Mouse (Mus musculus) intestine, postnatal 0 days (tissue): Measurements from ENCODE around the gene Reg3b. TPM values are rescaled to one million over a fixed set of nuclear protein-coding genes. Genes with fewer than 3 reads are reported as not detected.

Source experiments
- ATAC-seq: fragments of 200-750 bp; cut with Nextera tagmentation; 2 replicates; pipeline ENCODE4 v1.8.0; 2017; ENCODE audit warnings: mild to moderate bottlenecking, moderate TSS enrichment, moderate library complexity
- H3K27ac ChIP-seq: fragments of 300-500 bp; sonication (generic); 2 replicates; pipeline ENCODE4 v1.5.1; 2014; ENCODE audit warnings: mild to moderate bottlenecking, low read depth, low read length, moderate library complexity
- H3K27me3 ChIP-seq: fragments of 300-500 bp; sonication (generic); replicated peaks from 2 replicates; pipeline ENCODE4 v1.6.1; 2014; ENCODE audit warnings: low read length, mixed read lengths; ENCODE audit not compliant: control insufficient read depth, insufficient read depth
- H3K36me3 ChIP-seq: fragments of 300-500 bp; sonication (generic); 2 replicates; pipeline ENCODE4 v1.6.1; 2014; ENCODE audit warnings: mild to moderate bottlenecking, moderate library complexity; ENCODE audit not compliant: control insufficient read depth, insufficient read depth
- H3K4me1 ChIP-seq: fragments of 300-500 bp; sonication (generic); replicated peaks from 2 replicates; pipeline ENCODE4 v1.6.1; 2014; ENCODE audit warnings: antibody characterized with exemption, low read length, mixed read lengths; ENCODE audit not compliant: control insufficient read depth, insufficient read depth
- H3K4me2 ChIP-seq: fragments of 300-500 bp; sonication (generic); replicated peaks from 2 replicates; pipeline ENCODE4 v1.6.1; 2014; ENCODE audit warnings: low read depth, mild to moderate bottlenecking, moderate library complexity
- H3K4me3 ChIP-seq: fragments of 300-500 bp; sonication (generic); 2 replicates; pipeline ENCODE4 v1.5.1; 2014; ENCODE audit warnings: low read depth, low read length
- H3K9ac ChIP-seq: fragments of 300-500 bp; sonication (generic); 2 replicates; pipeline ENCODE4 v1.6.1; 2014; ENCODE audit warnings: mild to moderate bottlenecking, low read depth, low read length
- H3K9me3 ChIP-seq: fragments of 300-500 bp; sonication (generic); 2 replicates; pipeline ENCODE4 v1.6.1; 2016; ENCODE audit warnings: mixed run types; ENCODE audit not compliant: control insufficient read depth
- CTCF ChIP-seq: sonication (generic); IDR thresholded peaks from 2 replicates; pipeline ENCODE4 v1.5.1; 2016; ENCODE audit warnings: low read depth, mild to moderate bottlenecking, control low read depth, antibody characterized with exemption, moderate library complexity
- WGBS: fragments of 180-500 bp; shearing (Covaris S2); extraction: QIAGEN DNeasy Blood & Tissue Kit; methylation state at CpG from one replicate; pipeline ENCODE4 v1.1.7; 2014; 5-methylcytosine and 5-hydroxymethylcytosine counted together
- polyA plus RNA-seq: library from polyadenylated mRNA; unstranded; fragments of >200 nt; fragmentation: Nextera tagmentation; extraction: Ambion mirVana; gene quantifications from 2 replicates; pipeline ENCODE4 v1.2.1, GENCODE M21; 2015

Gene Reg3b
- 52.4 and 93.9 TPM in 2 replicates for polyA plus RNA-seq

- TF ChIP-seq CTCF: no peak
- Histone ChIP-seq H3K36me3 (no peaks in the 10 kb centered on the region), H3K4me2 (no peak within 1 kb of the TSS), H3K27ac (no peak within 1 kb of the TSS), H3K27me3 (no peaks in the 10 kb centered on the region), H3K9ac (no peak within 1 kb of the TSS), H3K4me3 (no peak within 1 kb of the TSS), H3K4me1 (0 out of 2 replicates have a peak, but pooled peaks cover 3% of the 10 kb centered on the region), H3K9me3 (no peaks in the 10 kb centered on the region)
- WGBS: 34% methylated on average over 2 of the region's 2 CpGs
- no peak for ATAC-seq
Measured at GRCm38 (mm10) chr6:78370357-78370756, at the start of gene Reg3b. Gene Reg3b (plus strand): TSS chr6:78370657.

GRCm38 (mm10) chr6:78327798-78328197 is 42.7 kb upstream of the Reg3b start:
- 0 out of 2 replicates have a peak, but pooled peaks have one; percentile 3 for TF ChIP-seq CTCF
- Histone ChIP-seq H3K9ac (no peak overlapping the region), H3K27me3 (no peaks in the 10 kb centered on the region), H3K27ac (no peak overlapping the region), H3K4me1 (no peaks in the 10 kb centered on the region), H3K4me2 (no peak overlapping the region), H3K9me3 (no peaks in the 10 kb centered on the region), H3K36me3 (no peaks in the 10 kb centered on the region), H3K4me3 (no peak overlapping the region)
- ATAC-seq: no peak

- H3K36me3 ChIP-seq: no peaks in the 10 kb centered on the region
- ATAC-seq: no peak
- 68% methylated on average over 2 of the region's 2 CpGs for WGBS
- H3K4me2 ChIP-seq: no peak overlapping the region
- no peak overlapping the region for H3K9ac ChIP-seq
- H3K9me3 ChIP-seq: no peaks in the 10 kb centered on the region
- H3K4me3 ChIP-seq: no peak overlapping the region
- H3K4me1 ChIP-seq: no peaks in the 10 kb centered on the region
- H3K27me3 ChIP-seq: no peaks in the 10 kb centered on the region
- no peak overlapping the region for H3K27ac ChIP-seq
- TF ChIP-seq CTCF: no peak
Measured at GRCm38 (mm10) chr6:78329166-78329565, 41.3 kb upstream of the Reg3b start.

- no peak for ATAC-seq
- Histone ChIP-seq H3K4me2 (no peak overlapping the region), H3K27ac (no peak overlapping the region), H3K36me3 (no peaks in the 10 kb centered on the region), H3K4me1 (no peaks in the 10 kb centered on the region), H3K27me3 (no peaks in the 10 kb centered on the region), H3K9ac (no peak overlapping the region), H3K4me3 (no peak overlapping the region), H3K9me3 (no peaks in the 10 kb centered on the region)
- WGBS: 22% methylated on average over 7 of the region's 7 CpGs
- peak; percentile 79 for TF ChIP-seq CTCF
Measured at GRCm38 (mm10) chr6:78331919-78332569, 38.4 kb upstream of the Reg3b start.

- TF ChIP-seq CTCF: no peak
Measured at GRCm38 (mm10) chr6:78340296-78340695, 30.2 kb upstream of the Reg3b start.

GRCm38 (mm10) chr6:78341689-78342088 is 28.8 kb upstream of the Reg3b start:
- ATAC-seq: no peak
- Histone ChIP-seq H3K27me3 (no peaks in the 10 kb centered on the region), H3K27ac (no peak overlapping the region), H3K4me3 (no peak overlapping the region), H3K4me2 (no peak overlapping the region), H3K36me3 (no peaks in the 10 kb centered on the region), H3K9me3 (no peaks in the 10 kb centered on the region), H3K9ac (no peak overlapping the region), H3K4me1 (no peaks in the 10 kb centered on the region)
- TF ChIP-seq CTCF: no peak
- WGBS: 39% methylated on average over 2 of the region's 2 CpGs

More at GRCm38 (mm10) chr6:78340296-78340695, 30.2 kb upstream of the Reg3b start:
- Histone ChIP-seq H3K4me2 (no peak overlapping the region), H3K4me1 (no peaks in the 10 kb centered on the region), H3K9ac (no peak overlapping the region), H3K4me3 (no peak overlapping the region), H3K9me3 (no peaks in the 10 kb centered on the region), H3K27ac (no peak overlapping the region), H3K27me3 (no peaks in the 10 kb centered on the region), H3K36me3 (no peaks in the 10 kb centered on the region)
- ATAC-seq: no peak
